Mouse (Mus musculus): ENCODE results near the gene Trmt112.

Gene Trmt112

DNA sequence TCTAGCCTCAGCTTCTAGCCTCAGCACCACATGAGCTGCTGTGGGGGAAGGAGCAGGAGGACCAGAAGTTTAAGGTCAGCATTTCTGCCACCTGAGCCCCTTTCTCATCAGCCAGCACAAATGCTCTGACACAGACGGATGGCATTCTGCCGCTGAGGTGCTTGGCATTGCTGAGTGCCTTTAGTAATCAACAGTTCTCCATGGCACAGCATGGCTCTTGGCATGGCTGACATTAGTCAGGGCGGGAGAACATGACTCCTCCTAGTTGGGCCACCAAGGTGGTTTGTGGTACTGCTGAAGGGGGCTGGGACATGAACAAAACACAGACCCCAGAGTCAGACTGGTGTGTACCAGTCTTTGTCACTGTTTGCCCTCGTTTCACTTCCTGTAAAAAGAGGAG, 38.7 kb downstream of the Trmt112 start:
- DNase-seq (ENCODE audit: low spot score) = no peak

DNA sequence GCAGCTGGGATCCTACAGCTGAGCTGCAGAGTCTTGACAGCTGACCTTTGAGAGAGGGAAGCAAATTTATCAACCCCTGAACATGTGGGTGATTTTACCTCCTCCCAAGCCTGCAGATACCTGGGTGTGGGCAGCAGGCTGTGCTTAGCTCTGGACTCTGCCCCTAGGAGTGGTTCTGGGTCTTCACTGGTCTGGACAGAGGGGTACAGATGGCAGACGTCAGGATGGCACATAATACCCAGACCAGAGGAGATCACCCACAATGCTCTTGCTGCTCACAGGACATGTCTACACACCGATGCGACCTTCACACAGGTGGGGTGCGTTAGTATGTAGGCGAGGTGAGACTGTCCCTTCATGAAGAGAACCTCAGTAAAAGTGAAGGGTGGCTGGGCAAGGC, 40.0 kb downstream of the Trmt112 start:
- DNase-seq (ENCODE audit: low spot score) = no peak

DNA sequence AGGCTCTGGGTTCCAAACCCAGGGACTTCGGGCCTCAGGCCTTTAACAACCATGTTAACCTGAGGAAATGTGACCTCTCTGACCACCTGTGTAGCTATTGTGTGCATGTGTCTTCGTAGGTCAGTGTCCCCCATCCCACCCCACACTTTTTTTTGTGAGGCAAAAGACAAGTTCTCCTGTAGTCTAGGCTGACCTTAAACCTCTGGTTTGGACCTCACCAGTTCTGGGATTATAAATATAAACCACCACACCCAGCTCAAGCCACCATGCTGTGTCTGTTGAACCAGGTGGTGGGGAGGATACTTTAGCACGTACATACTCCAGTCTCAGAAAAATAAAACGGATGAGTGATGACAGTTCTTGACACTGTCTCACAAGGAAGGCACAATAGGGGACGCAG, 40.5 kb downstream of the Trmt112 start:
- DNase-seq (ENCODE audit: low spot score) = no peak

DNA sequence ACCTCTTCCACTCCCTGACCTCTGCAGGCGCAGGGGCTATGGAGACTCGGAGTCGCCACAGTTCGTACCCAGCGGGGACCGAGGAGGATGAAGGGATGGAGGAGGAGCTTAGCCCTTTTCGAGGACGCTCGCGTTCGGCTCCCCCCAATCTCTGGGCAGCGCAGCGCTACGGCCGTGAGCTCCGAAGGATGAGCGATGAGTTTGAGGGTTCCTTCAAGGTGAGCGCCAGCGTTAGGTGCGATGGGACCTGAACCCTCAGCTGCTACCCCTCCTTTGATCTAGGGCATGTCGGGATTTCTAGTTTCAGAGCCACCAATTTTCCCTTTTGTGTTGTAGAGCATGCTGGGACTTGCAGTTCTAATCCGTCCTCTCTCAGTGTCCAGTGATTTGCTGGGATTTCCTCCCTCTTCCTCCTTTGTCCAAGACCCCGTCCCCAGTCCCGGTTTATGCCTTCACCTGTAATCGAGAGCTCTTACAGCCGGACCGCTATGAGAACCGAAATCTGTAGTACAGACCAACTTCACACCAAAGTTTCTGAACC, 41.2 kb downstream of the Trmt112 start:
- DNase-seq (ENCODE audit: low spot score) = peak; percentile 87

DNA sequence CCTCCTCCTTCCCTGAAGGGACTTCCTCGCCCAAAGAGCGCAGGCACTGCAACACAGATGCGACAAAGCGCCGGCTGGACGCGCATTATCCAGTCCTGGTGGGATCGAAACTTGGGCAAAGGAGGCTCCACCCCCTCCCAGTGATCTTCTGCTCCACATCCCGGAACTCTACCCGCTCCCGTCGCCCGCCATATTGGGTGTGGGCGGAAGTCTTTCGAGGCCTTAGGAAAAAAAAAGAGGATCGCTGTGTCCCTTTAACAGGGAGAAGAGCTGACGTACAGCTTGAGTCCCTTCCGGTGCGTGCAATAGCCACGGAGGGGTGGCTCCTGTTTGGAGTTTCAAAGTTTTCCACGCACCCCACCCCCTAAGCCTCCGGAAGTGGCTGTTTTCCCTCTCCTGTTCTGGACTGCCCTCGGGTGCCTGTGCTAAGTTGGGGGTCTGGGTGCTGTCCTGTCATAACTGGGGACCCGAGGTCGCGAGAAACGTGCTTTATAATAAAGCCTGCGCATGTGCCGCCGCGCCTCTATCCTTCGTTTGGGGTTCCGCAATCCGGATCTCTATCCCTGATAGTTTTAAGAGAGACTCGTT, 42.0 kb downstream of the Trmt112 start:
- DNase-seq (ENCODE audit: low spot score) = peak; percentile 97

DNA sequence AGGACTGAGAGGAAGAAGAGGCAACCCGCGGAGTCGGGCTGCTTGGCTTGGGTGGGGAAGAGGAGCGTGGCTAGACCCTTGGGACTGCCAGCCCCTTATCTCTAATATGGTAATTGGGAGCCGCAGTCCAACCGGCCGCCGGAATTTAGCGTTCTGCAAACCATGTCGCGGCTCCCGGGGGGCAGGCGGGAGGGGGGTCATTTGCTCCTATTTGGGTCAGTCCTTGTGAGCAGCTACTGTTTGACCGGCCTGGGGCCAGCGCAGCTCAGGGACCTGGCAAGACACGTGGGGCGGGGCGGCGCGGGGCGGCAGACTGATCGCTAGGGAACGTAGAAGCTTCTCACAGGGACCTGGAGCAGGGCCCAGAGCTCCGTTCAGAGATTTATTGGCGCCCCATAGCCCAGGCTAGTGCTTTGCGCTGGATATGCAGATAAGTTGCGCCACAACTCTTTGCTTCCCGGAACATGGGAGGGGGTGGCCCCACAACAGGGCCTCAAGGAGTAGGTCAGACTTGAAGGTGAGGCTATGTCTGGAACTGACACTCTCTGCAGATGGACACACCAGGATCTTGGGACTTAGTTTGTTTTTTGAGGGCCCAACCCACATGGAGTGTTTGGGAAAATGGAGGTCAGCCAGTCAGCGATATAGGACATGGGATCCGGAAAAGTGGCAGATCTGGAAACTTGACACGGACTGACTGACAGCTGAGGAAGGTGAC, 42.7 kb downstream of the Trmt112 start:
- peak; percentile 66 for DNase-seq (ENCODE audit: low spot score)

DNA sequence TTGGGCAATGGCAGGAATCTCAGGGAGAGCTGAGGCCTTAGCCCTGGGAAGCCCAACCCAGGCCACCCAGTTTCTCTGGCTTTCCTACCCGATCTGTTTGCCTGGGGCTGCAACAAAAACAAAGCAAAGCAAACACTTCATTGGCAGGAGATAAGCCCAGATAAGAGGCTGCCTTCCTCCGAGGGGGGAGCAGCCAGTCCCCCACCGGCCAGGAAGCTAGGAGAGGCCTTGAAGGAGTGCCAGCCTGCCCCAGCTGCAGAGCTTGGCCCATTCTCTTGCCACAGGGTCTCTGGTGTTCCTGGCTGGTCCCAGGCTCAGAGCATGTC, 43.2 kb downstream of the Trmt112 start:
- DNase-seq (ENCODE audit: low spot score) = no peak

DNA sequence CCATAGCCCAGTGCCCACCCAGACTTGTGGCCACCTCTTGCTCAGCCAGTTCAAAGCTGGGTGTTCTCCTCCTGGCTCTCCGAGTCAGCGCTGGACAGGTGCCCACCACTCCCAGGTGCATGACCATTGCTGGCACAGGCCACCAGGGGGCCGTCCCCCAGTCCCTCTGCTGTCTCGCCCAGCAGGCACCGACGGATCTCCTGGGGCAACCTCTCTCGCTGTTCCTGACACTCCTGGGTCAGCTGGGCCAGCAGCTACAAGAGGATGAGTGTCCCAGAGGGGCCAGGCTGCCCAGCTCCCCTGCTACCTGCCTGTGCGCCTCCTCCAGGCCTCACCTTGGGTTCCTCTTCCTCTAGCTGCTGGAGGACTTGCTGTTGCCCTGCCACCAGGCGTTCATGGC, 44.5 kb downstream of the Trmt112 start:
- no peak for DNase-seq (ENCODE audit: low spot score)

DNA sequence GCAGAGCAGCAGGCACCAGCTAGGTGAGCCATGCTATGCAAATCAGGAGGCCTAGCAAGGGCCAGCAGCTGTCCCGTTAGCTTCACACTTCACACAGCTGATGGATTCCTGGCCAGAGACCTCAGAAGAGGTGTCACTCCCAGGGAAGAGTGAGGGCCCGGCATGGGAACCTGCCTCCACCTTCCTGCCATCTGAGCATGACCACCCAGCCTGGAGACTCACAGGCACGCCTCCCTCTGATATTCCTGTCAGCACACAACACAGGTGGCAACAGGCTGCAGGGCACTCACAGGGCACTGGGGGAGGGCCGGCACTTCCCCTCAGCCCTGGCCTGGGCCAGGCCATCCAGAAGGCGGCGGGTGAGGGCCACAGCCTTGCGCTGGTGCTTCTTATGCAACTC, 45.9 kb downstream of the Trmt112 start:
- DNase-seq (ENCODE audit: low spot score) = no peak

DNA sequence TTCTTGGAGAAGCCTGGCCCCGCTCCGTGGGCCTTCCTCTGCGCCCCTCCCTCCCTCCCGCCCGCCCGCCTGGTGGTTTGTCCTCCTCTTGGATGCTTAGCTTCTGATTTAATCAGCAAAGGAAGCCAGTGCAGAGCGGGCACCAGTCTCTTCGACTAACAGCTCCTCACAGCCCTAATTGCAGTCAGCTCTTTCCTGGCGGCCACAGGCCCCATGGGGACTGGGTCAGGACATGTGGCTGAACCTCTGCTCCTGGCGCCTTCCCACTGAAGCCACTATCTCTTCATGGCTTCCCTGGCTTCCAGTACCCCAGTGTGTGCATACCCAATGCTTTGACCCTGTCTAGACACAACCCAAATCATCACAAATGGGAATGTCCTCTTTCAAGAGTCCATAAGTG, 47.0 kb downstream of the Trmt112 start:
- DNase-seq (ENCODE audit: low spot score) = no peak
